Mouse (Mus musculus): ENCODE results near the gene Fbxw8.

The Fbxw8 gene

DNA sequence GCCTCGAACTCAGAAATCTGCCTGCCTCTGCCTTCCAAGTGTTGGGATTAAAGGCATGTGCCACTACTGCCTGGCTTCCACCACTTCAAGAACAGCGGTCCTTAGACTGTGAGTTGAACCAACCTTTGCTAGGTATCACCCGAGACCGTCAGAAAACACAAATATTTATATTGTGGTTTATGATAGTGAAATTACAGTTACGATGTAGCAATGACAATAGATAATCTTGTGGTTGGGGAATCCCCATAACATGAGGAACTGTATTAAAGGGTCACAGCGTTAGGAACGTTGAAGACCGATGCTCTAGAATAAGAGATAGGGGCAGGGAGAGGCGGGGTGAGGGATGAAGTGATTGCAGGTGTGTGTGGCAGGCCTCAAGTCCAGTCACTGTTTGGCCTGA lies 109.9 kb downstream of the Fbxw8 start:
- DNase-seq (ENCODE audit: low read depth, low spot score), result no peak

DNA sequence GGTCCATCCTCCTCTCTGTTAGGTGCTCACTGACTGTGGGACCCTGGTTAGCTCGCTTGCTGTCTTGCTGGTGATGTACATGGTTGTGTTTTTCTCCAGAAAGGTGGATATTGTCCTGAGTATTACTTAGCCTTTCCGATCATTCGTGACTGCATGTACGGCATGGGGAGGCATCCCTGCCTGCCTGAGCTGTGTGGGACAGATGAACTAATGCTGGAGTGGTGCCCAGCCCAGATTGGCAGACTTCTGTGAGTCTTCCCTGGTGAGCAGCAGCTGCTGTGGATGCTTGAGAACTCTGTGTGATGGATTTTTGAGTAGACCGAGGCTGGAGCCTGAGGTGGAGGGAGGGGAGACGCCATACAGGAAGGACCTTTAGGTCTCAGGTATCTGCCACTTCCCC lies 110.4 kb downstream of the Fbxw8 start:
- DNase-seq (ENCODE audit: low read depth, low spot score), result no peak

DNA sequence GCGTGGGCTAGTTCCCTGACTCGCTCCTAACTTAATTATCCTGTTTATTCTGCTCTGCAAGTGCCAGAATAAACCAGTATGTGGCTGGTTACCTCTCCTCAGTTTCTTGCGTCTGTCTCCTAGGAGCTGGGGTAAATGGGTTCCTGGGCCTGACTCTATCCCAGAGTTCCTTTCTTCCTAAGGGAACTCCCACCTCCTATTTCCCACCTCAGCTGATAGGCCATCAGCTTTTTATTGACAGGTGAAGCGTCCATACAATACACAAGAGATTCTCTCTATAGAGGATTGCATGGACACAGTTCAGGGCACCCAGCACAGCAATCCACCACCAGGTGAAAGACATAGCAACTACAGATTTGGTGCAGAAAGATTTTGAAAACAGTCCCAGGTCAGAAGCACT lies 111.5 kb downstream of the Fbxw8 start:
- DNase-seq (ENCODE audit: low read depth, low spot score), result no peak

DNA sequence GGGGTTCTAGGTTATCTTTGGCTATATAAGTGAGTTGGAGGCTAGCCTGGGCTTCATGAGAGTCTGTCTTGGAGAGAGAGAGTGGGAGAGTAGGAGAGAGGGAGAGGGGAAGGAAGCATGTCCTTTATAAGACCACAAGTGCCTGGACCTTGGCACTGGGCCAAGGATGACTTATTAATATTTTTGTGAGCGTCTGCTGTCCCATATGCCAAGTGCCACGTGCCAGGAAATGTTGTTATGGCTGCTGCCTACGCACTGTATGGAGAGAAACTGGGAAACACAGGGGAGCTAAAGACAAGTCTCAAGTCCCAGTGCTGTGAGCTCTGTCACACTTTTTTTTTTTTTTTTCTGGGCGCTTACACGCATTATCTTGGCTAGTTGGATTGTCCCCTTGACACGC lies 112.7 kb downstream of the Fbxw8 start:
- DNase-seq (ENCODE audit: low read depth, low spot score), result no peak

DNA sequence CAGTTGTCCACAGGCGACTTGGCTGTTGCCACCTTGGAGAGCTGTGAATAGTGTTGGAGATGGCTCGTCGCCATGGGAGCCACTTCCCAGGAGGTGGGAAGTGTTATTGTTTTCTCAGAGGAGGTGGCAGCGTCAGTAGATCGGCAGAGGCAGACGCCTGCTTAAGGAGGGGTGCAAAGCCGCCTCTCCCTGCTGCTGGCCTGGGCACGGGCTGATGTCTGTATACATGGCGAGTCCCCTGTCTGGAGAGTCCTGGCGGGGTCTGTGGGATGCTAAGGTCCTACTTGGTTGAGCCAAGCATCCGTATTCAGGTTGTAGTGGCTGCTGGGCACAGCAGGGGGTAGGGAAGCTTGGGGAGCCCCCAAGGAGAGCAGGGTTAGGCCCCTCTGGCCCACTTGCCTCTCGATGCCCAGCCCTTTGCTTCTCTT lies 116.0 kb downstream of the Fbxw8 start:
- DNase-seq (ENCODE audit: low read depth, low spot score), result no peak

DNA sequence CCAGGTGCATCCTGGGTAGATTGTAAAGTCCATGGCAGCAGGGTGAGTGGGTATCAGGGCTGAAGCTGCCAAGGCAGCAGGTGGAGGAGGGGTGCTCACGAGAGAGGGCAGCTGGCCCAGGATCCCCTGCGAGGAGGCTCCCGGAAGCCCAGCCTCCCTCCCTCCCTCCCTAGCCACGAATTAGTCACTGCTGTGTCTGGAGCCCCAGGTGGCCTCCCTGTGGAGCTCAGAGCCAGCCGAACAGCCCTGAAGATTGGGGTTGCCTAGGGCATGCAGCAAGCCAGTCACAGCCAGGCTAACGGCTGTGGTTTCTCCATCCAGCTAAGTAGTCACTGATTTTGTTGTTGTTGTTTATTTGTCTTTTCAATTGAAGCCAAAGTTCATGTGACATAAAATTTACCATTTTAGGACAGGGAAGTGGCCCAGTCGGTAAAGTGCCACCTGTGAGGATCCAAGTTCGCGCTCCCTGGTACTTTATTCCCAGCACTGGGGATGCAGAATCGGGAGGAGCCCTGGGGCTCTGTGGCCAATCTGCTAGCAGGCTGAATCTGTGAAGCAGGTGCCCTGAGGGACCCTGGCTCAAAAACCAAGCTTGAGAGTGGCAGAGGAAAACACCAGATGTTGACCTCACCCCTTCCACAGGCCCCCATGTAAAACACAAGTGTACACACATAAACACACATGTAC lies 117.3 kb downstream of the Fbxw8 start:
- no peak for DNase-seq (ENCODE audit: low read depth, low spot score)

DNA sequence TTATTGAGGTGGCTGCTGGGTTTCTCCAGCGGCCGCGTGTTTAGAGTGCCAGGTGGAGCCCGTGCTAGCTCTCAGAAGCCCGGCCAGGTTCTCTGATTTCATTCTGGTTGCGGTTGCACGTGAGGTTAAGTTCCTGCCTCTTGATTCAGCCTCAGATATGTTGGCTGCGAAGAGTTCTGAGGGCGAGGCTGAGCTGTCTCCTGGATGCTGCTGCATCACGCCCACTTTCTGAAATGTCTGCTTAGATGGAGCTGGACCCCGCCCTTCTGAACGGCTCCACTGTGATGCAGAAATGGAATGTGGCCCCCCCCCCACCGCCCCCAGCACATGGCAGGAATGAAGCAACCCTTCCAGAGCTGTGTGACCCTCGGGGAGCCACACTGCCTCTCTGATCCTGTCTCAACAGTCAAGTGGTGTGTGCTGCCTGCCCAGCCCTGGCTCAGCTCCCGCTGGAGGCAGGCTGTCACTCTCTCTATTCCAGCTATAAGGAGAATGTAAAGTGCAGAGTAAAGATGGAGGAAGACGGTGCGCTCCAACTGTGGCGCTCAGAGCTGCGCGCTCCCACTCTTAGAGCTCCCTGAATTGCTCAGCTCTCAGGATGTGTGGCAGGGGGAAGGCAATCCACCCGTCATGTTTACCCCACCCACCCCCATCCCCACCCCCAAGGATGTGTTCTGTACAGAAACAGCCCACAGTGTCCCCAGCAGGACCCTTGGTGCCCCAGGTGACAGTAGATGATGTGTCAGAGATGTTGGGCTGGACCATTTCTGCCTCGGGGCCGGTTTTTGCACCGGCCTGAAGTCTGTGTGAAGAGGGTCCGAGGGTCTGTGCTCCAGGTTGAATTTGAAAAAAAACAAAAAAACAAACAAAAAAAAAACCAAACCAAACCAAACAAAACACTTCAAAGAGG lies 118.1 kb downstream of the Fbxw8 start:
- DNase-seq (ENCODE audit: low read depth, low spot score), result no peak

DNA sequence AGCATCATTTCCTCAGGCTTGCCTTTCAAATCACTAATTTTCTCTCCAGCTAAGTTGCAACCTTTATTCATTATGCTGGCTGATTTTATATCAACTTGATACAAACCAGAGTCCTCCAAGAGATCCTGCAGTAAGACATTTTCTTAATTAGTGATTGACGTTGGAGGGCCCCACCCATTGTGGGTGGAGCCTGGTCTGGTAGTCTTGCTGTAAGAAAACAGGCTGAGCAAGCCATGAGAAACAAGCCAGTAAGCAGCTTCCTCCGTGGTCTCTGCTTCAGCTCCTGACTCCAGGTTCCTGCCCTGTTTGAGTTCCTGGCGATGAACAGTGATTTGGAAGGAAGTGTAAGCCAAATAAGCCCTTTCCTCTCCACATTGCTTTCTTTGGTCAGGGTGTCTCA lies 119.5 kb downstream of the Fbxw8 start:
- DNase-seq (ENCODE audit: low read depth, low spot score), result no peak

DNA sequence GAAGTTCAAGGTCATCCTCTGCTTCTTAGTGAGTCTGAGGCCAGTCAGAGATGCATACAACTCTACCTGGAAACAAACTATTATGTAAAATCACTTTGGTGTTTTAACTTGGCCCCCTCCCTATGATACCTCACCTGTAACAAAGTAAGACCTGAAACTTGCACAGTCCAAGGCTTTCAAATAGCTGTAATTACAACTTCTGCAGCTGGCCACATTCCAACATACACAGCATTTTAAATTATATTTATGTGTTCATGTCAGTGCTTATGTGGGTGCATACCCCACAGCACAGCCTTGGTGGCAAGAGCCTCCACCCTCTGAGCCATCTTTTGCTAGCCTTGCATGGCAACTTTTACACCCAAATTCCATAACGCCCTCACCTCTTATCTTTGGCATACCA lies 120.6 kb downstream of the Fbxw8 start:
- DNase-seq (ENCODE audit: low read depth, low spot score), result no peak

DNA sequence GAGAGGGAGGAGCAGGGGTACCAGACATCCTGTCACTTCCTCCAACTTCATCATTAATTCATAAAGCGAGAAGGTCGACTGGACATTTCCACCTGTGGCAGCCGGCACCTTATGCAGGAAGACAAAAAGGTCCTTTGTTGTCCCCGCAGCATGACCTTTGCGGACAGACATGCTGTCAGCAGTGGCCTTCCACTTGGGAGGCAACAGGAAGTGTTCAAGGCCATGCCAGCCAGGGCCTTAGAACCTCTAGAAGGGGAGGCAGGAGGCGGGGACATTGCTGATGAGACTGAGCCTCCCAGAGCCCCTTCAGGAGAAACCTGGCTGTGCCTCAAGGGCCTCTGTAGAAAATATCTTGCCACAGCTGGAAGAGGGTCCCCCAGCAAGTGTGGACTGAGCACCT lies 121.5 kb downstream of the Fbxw8 start:
- DNase-seq (ENCODE audit: low read depth, low spot score), result no peak

DNA sequence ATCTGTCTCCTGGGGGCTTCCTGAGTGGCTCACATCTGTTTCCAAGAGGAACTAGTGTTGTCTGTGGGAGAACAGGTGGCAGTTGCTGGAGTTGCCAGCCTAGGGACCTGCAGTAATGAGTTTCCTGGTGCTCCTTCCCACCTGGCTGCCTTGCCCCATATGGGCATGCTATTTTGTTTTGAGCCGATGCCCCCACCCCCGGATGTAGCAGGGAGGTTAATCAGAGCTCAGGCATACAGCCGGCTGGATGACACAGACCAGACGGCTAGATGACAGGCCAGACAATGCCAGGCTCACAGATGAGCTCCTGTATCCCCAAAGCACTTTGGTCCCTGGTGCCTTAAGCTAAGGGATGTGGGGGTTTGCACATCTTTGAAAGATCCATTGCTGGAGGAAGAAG lies 121.9 kb downstream of the Fbxw8 start:
- DNase-seq (ENCODE audit: low read depth, low spot score), result no peak

DNA sequence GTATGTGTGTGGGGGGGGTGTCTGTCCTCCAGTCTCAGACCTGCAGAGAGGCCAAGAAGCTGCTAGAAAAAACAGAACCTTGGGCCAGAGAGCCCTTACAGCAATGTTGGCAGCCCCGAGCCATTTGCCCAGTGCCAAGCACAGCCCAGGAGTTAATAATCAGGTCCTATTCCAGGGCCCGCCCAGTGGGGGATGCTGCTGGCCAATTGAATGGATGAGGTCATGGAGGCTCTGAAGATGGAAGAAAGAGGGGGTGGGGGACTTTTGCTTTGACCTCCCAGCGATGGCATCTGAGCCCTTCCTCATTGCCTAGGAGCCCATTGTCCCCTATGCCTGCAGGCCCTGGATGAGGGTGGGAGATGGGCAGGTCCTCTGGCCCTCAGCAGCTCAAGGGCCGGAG lies 123.8 kb downstream of the Fbxw8 start:
- no peak for DNase-seq (ENCODE audit: low read depth, low spot score)

DNA sequence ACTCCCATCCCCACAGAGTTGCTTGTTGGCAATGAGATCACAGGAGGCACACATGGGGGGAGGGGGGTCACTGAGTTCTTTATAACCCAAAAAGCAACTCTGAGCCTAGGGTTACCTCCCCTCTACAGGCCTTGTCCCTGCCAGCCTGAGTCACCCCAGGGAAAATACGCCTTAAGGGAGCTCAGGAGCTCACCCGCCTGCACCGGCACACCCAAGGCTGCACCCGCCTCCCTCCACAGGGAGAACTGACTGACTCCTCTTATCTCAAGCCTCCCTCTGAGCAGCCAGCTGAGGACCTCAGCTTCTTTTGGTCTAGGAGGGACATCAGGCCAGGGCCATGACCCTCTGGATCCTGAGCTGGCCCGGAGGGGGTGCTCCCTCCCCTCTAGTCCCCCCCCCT lies 124.2 kb downstream of the Fbxw8 start:
- DNase-seq (ENCODE audit: low read depth, low spot score), result no peak

DNA sequence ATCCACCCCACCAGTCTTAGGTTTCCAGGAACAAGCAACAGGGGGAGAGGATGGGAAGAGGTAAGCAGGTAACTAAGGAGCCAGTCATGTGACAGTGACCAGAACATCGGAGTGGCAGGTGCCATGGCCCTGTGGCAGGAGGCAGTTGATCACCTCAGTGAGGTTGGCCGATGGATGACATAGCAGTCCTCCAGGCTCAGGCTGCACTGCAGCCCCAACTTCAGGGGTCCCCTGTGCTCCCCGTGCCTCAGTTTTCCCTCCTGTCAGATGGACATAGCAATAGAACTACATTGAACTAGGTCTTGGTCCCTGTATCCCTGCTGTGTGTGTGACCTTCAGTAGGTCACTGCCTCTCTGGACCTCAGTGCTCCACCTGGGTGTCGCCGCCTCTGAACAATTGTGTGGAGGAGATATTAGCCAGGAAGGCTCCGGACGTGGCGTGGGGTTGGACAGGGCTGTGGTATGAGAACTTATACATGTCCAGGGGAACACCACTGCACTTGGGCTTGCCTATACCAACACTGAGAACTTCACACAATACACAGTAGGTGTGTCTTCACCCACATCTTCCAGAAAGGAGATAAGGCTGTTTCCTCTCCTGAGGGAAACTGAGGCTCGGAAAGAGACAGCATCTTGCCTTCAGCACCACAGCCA lies 125.1 kb downstream of the Fbxw8 start:
- no peak for DNase-seq (ENCODE audit: low read depth, low spot score)

DNA sequence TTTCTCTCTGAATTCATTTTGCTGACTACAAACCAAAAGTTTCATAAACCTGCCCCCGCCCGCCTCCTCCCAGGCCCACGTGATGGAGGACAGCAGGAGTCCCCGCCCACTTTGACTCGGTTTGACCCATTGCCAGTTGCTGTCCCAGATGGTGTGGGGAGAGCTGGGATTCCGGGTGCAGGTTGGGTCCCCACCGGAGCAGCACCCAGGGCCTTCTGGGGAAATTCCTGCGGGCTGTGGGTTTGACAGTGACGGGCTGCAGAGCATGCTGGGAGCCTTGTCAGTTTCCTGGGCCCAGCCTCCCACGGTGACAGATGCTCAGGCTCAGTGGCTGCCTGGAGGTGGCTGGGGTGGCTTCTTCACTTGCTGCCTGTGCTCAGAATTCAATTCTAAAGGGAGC lies 125.8 kb downstream of the Fbxw8 start:
- DNase-seq (ENCODE audit: low read depth, low spot score), result no peak

DNA sequence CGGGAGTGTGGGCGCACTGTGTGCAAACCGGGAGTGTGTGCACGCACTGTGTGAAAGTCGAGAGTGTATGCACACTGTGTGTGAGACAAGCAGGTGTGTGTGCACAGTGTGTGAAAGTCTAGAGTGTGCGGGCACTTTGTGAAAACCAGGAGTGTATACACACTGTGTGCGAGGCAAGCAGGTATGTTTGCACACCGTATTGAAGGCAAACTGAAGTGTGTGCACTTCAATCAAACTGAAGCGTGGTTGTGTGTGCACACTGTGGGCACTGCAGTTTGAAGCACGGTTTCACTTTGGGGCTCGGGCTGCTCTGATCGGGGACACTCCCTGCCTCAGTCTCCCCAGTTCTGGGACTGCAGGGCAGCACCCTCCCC lies 126.2 kb downstream of the Fbxw8 start:
- DNase-seq (ENCODE audit: low read depth, low spot score), result no peak

DNA sequence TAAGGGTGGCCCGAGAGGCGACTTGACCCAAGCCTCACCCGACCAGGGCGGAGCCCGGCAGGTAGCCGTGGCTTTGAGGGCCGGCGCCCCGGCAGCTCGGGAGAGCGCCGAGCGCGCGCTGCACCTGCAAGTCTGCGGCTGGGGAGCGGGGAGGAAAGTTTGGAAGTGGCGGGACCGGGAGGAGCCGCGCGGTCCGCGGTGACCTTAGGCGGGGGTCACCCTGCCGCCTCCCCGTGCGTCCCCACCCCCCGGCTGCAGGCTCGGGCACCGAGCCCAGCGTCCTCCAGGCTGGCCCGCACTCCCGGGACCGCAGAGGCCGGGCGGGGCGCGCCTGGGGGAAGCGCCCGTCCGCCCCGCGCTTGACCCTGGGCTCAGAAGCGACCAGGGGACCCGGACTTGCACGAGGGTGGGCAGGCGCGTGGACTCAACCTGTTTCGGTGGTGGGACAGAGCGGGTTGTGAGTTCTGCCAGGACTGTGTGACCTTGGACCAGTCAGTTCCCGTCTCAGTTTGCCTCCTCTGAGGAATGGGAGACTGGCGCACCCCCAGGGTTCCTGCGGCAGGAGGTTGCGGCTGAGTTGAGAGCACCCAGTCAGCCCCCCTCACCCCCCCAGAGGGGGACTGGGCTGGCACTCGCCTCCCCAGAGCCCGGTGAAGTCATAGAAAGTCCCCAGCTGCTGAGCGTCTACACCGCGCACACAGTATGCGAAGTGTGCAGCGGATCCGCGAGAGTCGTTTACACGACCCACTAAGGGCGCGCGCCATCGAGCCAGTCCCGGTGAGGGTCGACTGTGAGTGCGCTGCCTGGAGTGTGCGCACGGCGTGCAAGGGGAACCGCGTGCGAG lies 126.9 kb downstream of the Fbxw8 start:
- no peak for DNase-seq (ENCODE audit: low read depth, low spot score)

DNA sequence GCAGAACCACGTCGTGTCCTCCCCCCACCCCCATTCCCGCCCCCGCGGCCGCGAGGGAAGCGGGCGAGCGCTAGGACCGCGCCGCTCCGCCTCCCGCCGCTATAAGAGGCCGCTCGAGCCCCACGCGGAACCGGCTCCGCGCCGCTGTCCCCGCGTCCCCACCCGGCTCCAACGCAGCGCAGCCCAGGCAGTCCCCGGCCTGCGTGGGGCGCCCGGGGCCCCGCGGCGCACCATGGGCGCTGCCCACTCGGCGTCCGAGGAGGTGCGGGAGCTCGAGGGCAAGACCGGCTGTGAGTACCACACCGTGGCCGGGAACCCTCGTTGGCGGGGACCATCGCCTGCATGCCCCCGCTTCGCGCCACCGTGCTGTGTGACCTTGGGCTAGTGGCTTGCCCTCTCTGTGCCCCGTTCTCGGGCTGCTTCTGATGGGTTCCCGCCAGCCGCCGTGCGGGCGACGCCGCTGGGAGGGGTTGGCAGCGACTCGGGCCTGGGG lies 127.5 kb downstream of the Fbxw8 start, which contains the start of gene Tesc:
TSS of gene Tesc (plus strand) at position 46 of the 493 bp plus-strand sequence.
- DNase-seq (ENCODE audit: low read depth, low spot score), result no peak

DNA sequence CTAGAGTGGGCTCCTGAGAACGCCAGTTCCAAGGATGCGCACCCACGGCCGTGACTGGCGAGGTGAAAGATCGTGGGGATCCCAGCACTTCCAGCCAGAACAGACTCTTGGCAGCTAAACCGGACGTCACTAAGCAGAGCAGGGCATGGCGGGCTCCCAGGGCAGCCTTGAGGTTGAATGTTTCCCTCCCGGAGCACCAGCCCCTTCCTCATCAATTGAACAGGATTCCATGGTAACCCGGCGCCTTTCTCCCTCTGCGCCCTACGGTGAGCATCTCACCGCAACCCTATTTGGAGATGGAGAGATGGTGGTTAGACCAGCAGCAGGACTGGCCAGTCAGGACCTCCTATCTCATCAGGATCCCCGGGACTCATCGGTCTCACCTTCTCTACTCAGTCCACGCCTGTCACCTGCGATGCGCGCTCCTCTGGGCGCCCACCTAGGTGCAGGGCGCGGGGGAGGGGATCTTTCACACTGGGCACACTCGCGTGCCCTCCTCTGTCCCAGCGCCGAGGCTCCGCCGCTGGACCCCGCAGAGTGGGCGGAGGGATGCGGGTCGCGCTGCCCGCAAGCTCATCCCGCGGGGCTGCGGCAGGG lies 128.1 kb downstream of the Fbxw8 start:
- no peak for DNase-seq (ENCODE audit: low read depth, low spot score)

DNA sequence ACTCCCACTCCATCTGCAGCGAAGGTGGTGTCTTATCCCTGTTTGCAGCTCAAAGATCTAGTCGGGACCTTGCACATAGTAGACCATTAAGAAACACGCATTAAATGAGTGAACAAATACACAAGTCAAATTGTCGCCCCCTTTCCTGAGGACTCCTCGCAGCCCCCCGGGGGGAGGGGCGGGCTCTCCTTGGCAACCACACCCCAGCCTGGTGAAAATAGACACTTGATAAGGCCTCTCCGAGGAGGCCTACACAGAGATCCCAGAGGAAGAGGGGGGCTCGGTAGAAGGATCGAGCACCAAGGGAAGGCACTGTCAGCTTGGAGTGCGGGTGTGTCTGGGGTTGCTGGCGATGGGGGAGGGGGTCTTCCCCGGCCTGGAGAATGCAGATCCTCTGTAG lies 128.9 kb downstream of the Fbxw8 start:
- no peak for DNase-seq (ENCODE audit: low read depth, low spot score)

DNA sequence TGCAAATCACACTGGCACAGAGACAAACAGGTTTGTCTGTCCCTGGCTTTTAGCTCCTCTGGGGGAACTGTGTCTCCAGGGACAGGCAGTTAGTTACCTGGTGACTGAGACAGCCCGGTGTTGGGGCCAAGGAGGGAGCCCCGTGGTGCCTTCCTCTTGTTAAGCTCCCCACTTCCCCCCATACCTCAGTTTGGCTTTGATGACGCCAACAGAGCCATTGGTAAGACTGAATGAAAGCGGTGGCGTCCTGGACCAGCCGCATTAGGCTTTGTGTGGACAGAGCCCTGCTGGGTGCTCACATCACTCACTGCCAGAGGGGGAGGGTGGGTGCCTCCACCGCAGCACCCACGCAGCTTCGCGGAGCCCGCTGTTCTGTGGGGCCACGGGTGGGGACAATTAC lies 129.4 kb downstream of the Fbxw8 start:
- no peak for DNase-seq (ENCODE audit: low read depth, low spot score)
